In the genomic region with DNA sequence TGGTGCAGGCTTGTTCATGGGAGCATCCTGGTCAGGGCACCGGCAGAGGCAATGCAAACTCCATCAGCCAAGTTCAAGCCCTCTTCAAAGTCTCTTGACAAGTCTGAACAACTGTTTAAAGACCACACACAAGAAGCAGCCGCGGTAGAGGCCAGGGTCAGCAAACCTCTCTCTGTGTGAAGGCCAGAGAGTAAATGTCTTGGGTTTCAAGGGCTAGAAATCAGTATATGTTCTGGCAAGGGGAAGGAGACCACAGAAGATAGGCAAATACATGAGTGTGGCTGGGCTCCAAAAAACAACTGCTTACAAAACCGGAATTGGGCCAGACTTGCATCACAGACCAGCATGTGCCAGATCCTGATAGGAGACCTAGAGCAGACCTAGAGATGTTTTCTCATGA, we compare ENCODE assay signal across 15 mouse cellular contexts.
DNase-seq lines count a peak whose midpoint lies in the region; ATAC-seq and TF ChIP-seq lines count a peak whose summit lies in the region.
"Had no signal": no experiment of that assay in that cellular context is flagged by ENCODE, and none has a peak within 500 bp of the region (broad histone marks: within the 10 kb centered on the region; RNA-seq: fewer than 3 reads in every experiment).

No protein-coding gene starts in this region.

- 30% methylated on average over 4 of the region's 4 CpGs for WGBS in liver, adult 2 months

- no peak overlapping the region for H3K4me3 ChIP-seq in liver, adult 2 months (ENCODE audit: insufficient read depth, low read depth, low read length)
- H3K4me3 ChIP-seq: embryonic facial prominence, embryonic 12.5 days; limb, embryonic 12.5 days had no signal

- no peaks in the 10 kb centered on the region for H3K27me3 ChIP-seq in liver, adult 2 months (ENCODE audit: control insufficient read depth, insufficient read depth, low read length)
- H3K27me3 ChIP-seq: CH12.LX; embryonic facial prominence, embryonic 12.5 days; limb, embryonic 12.5 days had no signal

- ATAC-seq in inflammation-experienced regulatory T-cells, adult 6 months = no peak
- ATAC-seq: hindbrain, postnatal 0 days had no signal

- no peaks in the 10 kb centered on the region for H3K79me2 ChIP-seq in liver, adult 2 months (ENCODE audit: control insufficient read depth, insufficient read depth, low read length)

- DNase-seq in liver, adult 2 months (ENCODE audit: extremely low read depth, low read depth, low spot score) = peak; percentile 87
- DNase-seq in liver = no peak
- peak; percentile 50 to 57 for DNase-seq in adrenal gland, postnatal 36 days
- peak; percentile 23 to 41 for DNase-seq in heart, postnatal 36 days
- DNase-seq in lung, postnatal 4 days = peak; percentile 67 to 75
- no peak for DNase-seq in layer of hippocampus, adult 18-20 months (ENCODE audit: low spot score in 2 of 2)
- DNase-seq in thymus, postnatal 25 days = no peak
- DNase-seq: cerebellum, adult 18-20 months; spleen, adult 18-20 months; thymus, adult 2 months had no signal

- intact Hi-C loops in heart, postnatal 36 days (cut with DNase I) = no loop called here

- H3K4me1 ChIP-seq in liver, adult 2 months (ENCODE audit: control insufficient read depth, insufficient read depth, low read length) = peaks cover 6% of the 10 kb centered on the region
- H3K4me1 ChIP-seq: embryonic facial prominence, embryonic 12.5 days had no signal

- no peaks in the 10 kb centered on the region for H3K36me3 ChIP-seq in liver, adult 2 months (ENCODE audit: control insufficient read depth, insufficient read depth, low read length)
- H3K36me3 ChIP-seq: embryonic facial prominence, embryonic 12.5 days; limb, embryonic 12.5 days had no signal

- no peak for TF ChIP-seq CTCF in liver, adult 2 months (IDR thresholded peaks at IDR 0.05; ENCODE audit: low read depth, low read length)

- no peak for TF ChIP-seq POLR2A in liver, adult 2 months (IDR thresholded peaks at IDR 0.05; ENCODE audit: extremely low read depth, insufficient read depth, low read length)

- no peak overlapping the region for H3K9ac ChIP-seq in liver, adult 2 months (ENCODE audit: low read depth, low read length)
- H3K9ac ChIP-seq: embryonic facial prominence, embryonic 12.5 days; limb, embryonic 12.5 days had no signal

- no peak overlapping the region for H3K27ac ChIP-seq in liver, adult 2 months (replicated peaks; ENCODE audit: insufficient read depth, low read depth, low read length)
- H3K27ac ChIP-seq: embryonic facial prominence, embryonic 12.5 days; hindbrain, postnatal 0 days; limb, embryonic 12.5 days had no signal

Comparison
In these comparisons a context has a peak if more than half of its experiments do, and no peak if none do; other contexts are left out.
1. DNase-seq: peak in liver, adult 2 months (single experiment), adrenal gland, postnatal 36 days (2 of 2), heart, postnatal 36 days (2 of 2) and lung, postnatal 4 days (2 of 2); none in liver (single experiment), layer of hippocampus, adult 18-20 months (0 of 2) and thymus, postnatal 25 days (single experiment).